Mouse (Mus musculus) mature B cell (primary cell): Measurements from ENCODE around the gene Fam240b.

Source experiments
- in situ Hi-C: fragments of 300-500 bp; cut with MboI; formaldehyde crosslinking; loops from 2 replicates; pipeline ENCODE4 v1.14.3; 2019

Fam240b gene

DNA sequence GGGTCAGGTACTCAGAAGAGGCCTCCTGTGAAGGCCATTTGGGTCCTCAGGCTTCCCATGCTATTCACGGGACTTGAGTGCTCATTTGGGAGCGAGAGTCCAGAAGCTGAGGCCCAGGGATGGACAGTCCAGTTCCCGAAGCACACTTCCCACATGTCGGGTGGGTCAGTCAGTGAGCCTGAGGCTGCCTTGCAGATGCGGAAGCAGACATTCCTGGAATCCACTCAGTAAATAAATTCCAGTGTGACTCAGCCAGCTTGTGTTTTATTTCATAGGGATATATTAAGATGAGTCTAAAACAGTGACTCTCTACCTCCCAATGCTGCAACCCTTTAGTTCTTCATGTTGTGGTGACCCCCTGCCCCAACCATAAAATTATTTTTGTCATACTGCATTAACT lies 58.1 kb downstream of the Fam240b start:
- in situ Hi-C loops: loop anchor here (10.0 kb wide), 1 partner anchor 125 kb away; the partner anchor contains the start of gene Aaed1

DNA sequence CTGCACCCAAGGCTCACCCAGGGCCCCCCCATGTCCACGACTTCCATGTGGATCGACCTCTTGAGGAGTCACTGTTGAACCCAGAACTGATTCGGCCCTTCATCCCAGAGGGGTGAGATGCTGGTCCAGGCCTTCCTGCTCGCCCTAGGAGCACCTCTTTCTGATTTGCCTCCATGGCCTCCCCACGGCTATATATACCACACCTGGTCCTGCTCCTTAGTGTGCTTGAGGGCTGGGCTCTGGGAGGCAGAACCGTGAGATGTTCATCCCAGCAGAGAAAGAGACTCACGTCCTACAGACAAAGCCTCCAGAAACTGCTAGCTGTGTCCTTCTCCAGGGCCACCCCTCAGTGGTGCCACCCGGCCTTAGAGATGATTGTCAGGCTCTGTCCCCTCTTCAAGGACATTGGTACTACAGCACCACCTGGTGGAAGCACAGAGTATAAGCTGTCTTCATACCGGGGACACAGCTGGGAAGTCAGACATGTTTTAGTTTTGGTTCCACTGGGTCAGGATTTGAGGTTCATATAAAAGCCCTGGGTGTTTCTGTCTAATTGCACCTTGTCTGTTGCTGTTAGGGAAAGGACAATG lies 58.6 kb downstream of the Fam240b start:
- in situ Hi-C loops: loop anchor here (10.0 kb wide), 1 partner anchor 124 kb away; the partner anchor contains the start of gene Aaed1

- in situ Hi-C loops: loop anchor here (10.0 kb wide), 1 partner anchor 123 kb away; the partner anchor contains the start of gene Aaed1
Measured at GRCm38 (mm10) chr13:64437801-64438200, 59.8 kb downstream of the Fam240b start.

DNA sequence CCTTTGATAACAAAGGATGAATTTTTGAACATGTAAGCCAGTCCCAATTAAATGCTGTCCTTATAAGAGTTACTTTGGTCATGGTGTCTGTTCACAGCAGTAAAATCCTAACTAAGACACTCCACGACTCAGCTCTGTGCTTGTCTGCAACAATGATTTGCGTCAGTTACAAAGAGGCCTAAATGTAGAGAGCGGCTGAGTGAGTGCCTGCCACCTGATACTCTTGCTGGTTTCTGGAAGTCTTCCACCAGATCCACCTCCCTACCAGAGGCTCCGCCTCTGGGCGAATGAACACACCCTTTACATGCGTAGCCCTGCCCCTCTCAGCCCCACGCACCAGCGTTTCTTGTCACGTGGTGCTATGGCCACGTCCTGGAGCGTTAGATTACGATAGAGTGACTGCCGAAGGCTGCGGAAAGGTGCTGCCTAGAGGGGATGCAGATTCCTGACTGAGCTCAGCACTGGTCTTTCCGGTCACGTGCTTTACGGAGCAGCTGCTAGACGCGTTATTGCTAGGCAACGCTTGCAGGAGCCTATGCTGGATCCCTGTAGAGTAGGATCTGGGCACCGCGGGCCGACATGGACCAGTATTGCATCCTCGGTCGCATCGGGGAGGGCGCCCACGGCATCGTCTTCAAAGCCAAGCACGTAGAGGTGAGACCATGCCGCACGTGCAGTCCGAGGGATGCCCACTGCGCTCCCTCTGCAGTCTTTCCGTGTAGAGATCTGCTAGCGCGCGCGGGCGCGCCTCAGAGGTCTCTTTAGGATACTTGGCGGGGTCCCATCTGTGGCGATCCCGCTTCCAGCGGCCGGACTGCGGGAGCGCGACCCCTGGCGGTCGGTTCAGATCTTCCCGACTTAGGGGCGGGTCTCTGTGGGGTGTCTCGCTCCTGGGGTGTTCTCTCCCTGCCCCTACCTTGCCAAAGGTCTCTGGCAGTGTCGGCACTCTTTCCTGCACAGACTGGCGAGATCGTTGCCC lies 65.3 kb downstream of the Fam240b start, which contains the start of gene Cdk20:
Gene Cdk20, plus strand, starts transcription at position 298 of the 979 bp plus-strand sequence.
- in situ Hi-C loops: loop anchor here (10.0 kb wide), 1 partner anchor 118 kb away; the partner anchor contains the start of gene Aaed1
